Mouse (Mus musculus): ENCODE results near the gene Gigyf1. TPM values are rescaled to one million over a fixed set of nuclear protein-coding genes. Genes with fewer than 3 reads are reported as not detected.

Gene Gigyf1
- polyA plus RNA-seq, 1 experiment: 15.7 TPM

- WGBS: 83% methylated on average over 2 of the region's 2 CpGs
- no peak for TF ChIP-seq POLR2A (IDR thresholded peaks at IDR 0.05; ENCODE audit: low read depth, low read length)
- TF ChIP-seq CTCF (IDR thresholded peaks at IDR 0.05; ENCODE audit: extremely low read depth, insufficient read length, insufficient replicate concordance, low read depth, low read length): no peak
- peaks cover 13% of the 10 kb centered on the region; the same call in 1 of the 2 replicates for H3K27me3 ChIP-seq (ENCODE audit: control insufficient read depth, insufficient read depth, low read length)
Observed at GRCm38 (mm10) chr5:137549840-137550239, 31.5 kb downstream of the Gigyf1 start.

GRCm38 (mm10) chr5:137551119-137551518 lies 32.8 kb downstream of the Gigyf1 start:
- no peak overlapping the region for H3K27ac ChIP-seq (ENCODE audit: insufficient read depth, low read depth, low read length)
- H3K36me3 ChIP-seq (ENCODE audit: control insufficient read depth, insufficient read depth, low read length): no peaks in the 10 kb centered on the region
- H3K4me3 ChIP-seq (ENCODE audit: low read depth, low read length): no peak overlapping the region
- 0 out of 2 replicates have a peak, but pooled peaks cover 2% of the 10 kb centered on the region for H3K4me1 ChIP-seq (ENCODE audit: control insufficient read depth, insufficient read depth, insufficient read length, low read length)
- 54% methylated on average over 5 of the region's 5 CpGs for WGBS
- peaks cover 13% of the 10 kb centered on the region; the same call in 1 of the 2 replicates for H3K27me3 ChIP-seq (ENCODE audit: control insufficient read depth, insufficient read depth, low read length)
- TF ChIP-seq POLR2A (IDR thresholded peaks at IDR 0.05; ENCODE audit: low read depth, low read length): no peak
- TF ChIP-seq CTCF (IDR thresholded peaks at IDR 0.05; ENCODE audit: extremely low read depth, insufficient read length, insufficient replicate concordance, low read depth, low read length): no peak

More at GRCm38 (mm10) chr5:137549840-137550239, 31.5 kb downstream of the Gigyf1 start:
- H3K4me1 ChIP-seq (ENCODE audit: control insufficient read depth, insufficient read depth, insufficient read length, low read length): 0 out of 2 replicates have a peak, but pooled peaks cover 2% of the 10 kb centered on the region
- H3K27ac ChIP-seq (ENCODE audit: insufficient read depth, low read depth, low read length): no peak overlapping the region
- H3K4me3 ChIP-seq (ENCODE audit: low read depth, low read length): no peak overlapping the region
- H3K36me3 ChIP-seq (ENCODE audit: control insufficient read depth, insufficient read depth, low read length): no peaks in the 10 kb centered on the region

DNA sequence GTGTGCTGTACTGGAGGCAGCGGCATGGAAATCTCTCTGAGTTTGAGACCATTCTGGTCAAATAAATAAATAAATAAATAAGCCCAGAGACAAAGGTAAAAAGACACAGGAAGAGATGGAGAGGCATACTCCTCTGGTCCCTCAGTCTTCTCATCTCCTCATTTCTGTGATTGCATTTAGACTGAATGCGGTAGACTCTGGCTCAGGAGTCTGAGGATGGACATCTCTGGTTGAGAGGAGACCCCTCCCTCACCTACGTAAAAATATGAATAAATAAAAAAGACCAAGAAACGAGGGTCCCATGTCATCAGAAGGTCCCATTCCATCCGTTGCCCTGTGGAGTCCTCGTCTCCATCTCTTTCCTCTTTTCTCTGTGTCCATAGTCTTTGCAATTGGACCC lies 34.7 kb downstream of the Gigyf1 start:
- TF ChIP-seq POLR2A (IDR thresholded peaks at IDR 0.05; ENCODE audit: low read depth, low read length): no peak
- no peak for TF ChIP-seq CTCF (IDR thresholded peaks at IDR 0.05; ENCODE audit: extremely low read depth, insufficient read length, insufficient replicate concordance, low read depth, low read length)
- no peak overlapping the region for H3K4me3 ChIP-seq (ENCODE audit: low read depth, low read length)
- peaks cover 13% of the 10 kb centered on the region; the same call in 1 of the 2 replicates for H3K27me3 ChIP-seq (ENCODE audit: control insufficient read depth, insufficient read depth, low read length)
- no peak overlapping the region for H3K27ac ChIP-seq (ENCODE audit: insufficient read depth, low read depth, low read length)
- H3K4me1 ChIP-seq (ENCODE audit: control insufficient read depth, insufficient read depth, insufficient read length, low read length): 0 out of 2 replicates have a peak, but pooled peaks cover 2% of the 10 kb centered on the region
- no peaks in the 10 kb centered on the region for H3K36me3 ChIP-seq (ENCODE audit: control insufficient read depth, insufficient read depth, low read length)
- WGBS: 30% methylated on average over 6 of the region's 6 CpGs

- Histone ChIP-seq H3K4me3 (ENCODE audit: low read depth, low read length) (peak within 1 kb of the TSS; percentile 6; the same call in 1 of the 2 replicates), H3K27ac (ENCODE audit: insufficient read depth, low read depth, low read length) (no peak within 1 kb of the TSS), H3K36me3 (ENCODE audit: control insufficient read depth, insufficient read depth, low read length) (no peaks in the 10 kb centered on the region), H3K27me3 (ENCODE audit: control insufficient read depth, insufficient read depth, low read length) (peaks cover 13% of the 10 kb centered on the region; the same call in 1 of the 2 replicates), H3K4me1 (ENCODE audit: control insufficient read depth, insufficient read depth, insufficient read length, low read length) (0 out of 2 replicates have a peak, but pooled peaks cover 2% of the 10 kb centered on the region)
- WGBS: 2% methylated on average over 37 of the region's 37 CpGs
- TF ChIP-seq POLR2A (IDR thresholded peaks at IDR 0.05; ENCODE audit: low read depth, low read length): no peak
- TF ChIP-seq CTCF (IDR thresholded peaks at IDR 0.05; ENCODE audit: extremely low read depth, insufficient read length, insufficient replicate concordance, low read depth, low read length): no peak
Observed at GRCm38 (mm10) chr5:137553411-137553837, 35.1 kb downstream of the Gigyf1 start, which contains the start of gene Actl6b. Gene Actl6b, plus strand, starts transcription at chr5:137553517.

DNA sequence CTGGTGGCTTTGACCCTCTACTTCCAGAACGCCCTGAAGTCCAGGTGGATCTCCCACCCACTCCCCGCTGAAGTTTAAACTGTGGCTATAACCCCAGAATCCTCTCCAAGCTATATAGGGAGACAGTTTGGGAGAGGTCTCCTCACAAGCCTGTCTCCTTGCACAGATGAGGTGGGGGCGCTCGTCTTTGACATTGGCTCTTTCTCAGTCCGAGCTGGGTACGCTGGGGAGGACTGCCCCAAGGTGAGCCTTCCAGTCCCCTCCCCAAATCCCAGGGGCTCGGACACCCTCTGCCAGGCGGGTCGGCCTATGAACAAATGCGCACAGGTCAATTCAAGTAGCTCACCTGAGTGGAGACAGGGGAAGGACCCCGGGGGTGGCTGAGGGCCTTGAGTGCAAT lies 35.5 kb downstream of the Gigyf1 start:
- Histone ChIP-seq H3K27me3 (ENCODE audit: control insufficient read depth, insufficient read depth, low read length) (peaks cover 13% of the 10 kb centered on the region; the same call in 1 of the 2 replicates), H3K4me1 (ENCODE audit: control insufficient read depth, insufficient read depth, insufficient read length, low read length) (0 out of 2 replicates have a peak, but pooled peaks cover 2% of the 10 kb centered on the region), H3K36me3 (ENCODE audit: control insufficient read depth, insufficient read depth, low read length) (no peaks in the 10 kb centered on the region), H3K27ac (ENCODE audit: insufficient read depth, low read depth, low read length) (no peak overlapping the region), H3K4me3 (ENCODE audit: low read depth, low read length) (no peak overlapping the region; the same call in 1 of the 2 replicates)
- TF ChIP-seq CTCF (IDR thresholded peaks at IDR 0.05; ENCODE audit: extremely low read depth, insufficient read length, insufficient replicate concordance, low read depth, low read length) (no peak), POLR2A (IDR thresholded peaks at IDR 0.05; ENCODE audit: low read depth, low read length) (no peak)
- 44% methylated on average over 11 of the region's 11 CpGs for WGBS

DNA sequence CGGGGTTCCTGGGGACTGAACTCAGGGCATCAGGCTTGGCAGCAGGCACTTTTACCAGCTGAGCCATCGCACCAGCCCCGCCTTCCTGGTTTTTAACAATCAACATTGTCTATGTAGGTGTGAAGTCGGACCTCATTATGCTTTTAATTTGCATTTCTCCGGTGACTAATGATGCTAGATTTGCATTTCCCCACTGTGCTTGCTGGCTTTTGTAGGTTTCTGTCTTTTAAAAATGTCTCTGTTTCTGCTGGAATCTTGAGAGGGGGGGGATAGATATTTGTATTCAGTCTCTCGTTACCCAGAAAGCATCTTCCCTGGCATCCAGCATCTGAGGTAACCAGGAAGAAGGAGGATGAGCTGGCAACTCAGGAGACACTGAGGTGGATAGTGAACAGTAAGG lies 43.2 kb downstream of the Gigyf1 start:
- Histone ChIP-seq H3K36me3 (ENCODE audit: control insufficient read depth, insufficient read depth, low read length) (no peaks in the 10 kb centered on the region), H3K27ac (ENCODE audit: insufficient read depth, low read depth, low read length) (no peak overlapping the region), H3K27me3 (ENCODE audit: control insufficient read depth, insufficient read depth, low read length) (no peaks in the 10 kb centered on the region), H3K4me3 (ENCODE audit: low read depth, low read length) (no peak overlapping the region), H3K4me1 (ENCODE audit: control insufficient read depth, insufficient read depth, insufficient read length, low read length) (no peaks in the 10 kb centered on the region)
- 48% methylated on average over 6 of the region's 6 CpGs for WGBS
- no peak for TF ChIP-seq CTCF (IDR thresholded peaks at IDR 0.05; ENCODE audit: extremely low read depth, insufficient read length, insufficient replicate concordance, low read depth, low read length)
- no peak for TF ChIP-seq POLR2A (IDR thresholded peaks at IDR 0.05; ENCODE audit: low read depth, low read length)

- H3K4me1 ChIP-seq (ENCODE audit: control insufficient read depth, insufficient read depth, insufficient read length, low read length): no peaks in the 10 kb centered on the region
- no peak overlapping the region for H3K4me3 ChIP-seq (ENCODE audit: low read depth, low read length)
- no peak overlapping the region for H3K27ac ChIP-seq (ENCODE audit: insufficient read depth, low read depth, low read length)
- WGBS: 61% methylated on average over 10 of the region's 10 CpGs
- no peaks in the 10 kb centered on the region for H3K36me3 ChIP-seq (ENCODE audit: control insufficient read depth, insufficient read depth, low read length)
- no peaks in the 10 kb centered on the region for H3K27me3 ChIP-seq (ENCODE audit: control insufficient read depth, insufficient read depth, low read length)
- TF ChIP-seq POLR2A (IDR thresholded peaks at IDR 0.05; ENCODE audit: low read depth, low read length): no peak
- no peak for TF ChIP-seq CTCF (IDR thresholded peaks at IDR 0.05; ENCODE audit: extremely low read depth, insufficient read length, insufficient replicate concordance, low read depth, low read length)
Observed at GRCm38 (mm10) chr5:137562965-137563364, 44.6 kb downstream of the Gigyf1 start.
